Mouse (Mus musculus) liver, postnatal 0 days (tissue): Measurements from ENCODE around the gene Palld. TPM values are rescaled to one million over a fixed set of nuclear protein-coding genes. Genes with fewer than 3 reads are reported as not detected.

Source experiments
- ATAC-seq: fragments of 200-750 bp; cut with Nextera tagmentation; 2 replicates; pipeline ENCODE4 v1.8.0; 2017; ENCODE audit warnings: mild to moderate bottlenecking, moderate library complexity
- DNase-seq: peaks from one replicate; pipeline ENCODE4 v3.0.0-alpha.2; 2016
- H3K27ac ChIP-seq: fragments of 300-500 bp; sonication (generic); 2 replicates; pipeline ENCODE4 v1.5.1; 2014; ENCODE audit warnings: antibody characterized with exemption, moderate library complexity, mild to moderate bottlenecking, low read depth
- H3K27me3 ChIP-seq: fragments of 300-500 bp; sonication (generic); 2 replicates; pipeline ENCODE4 v1.6.1; 2014; ENCODE audit warnings: low read length, control low read depth, mixed read lengths; ENCODE audit not compliant: insufficient read depth
- H3K36me3 ChIP-seq: fragments of 300-500 bp; sonication (generic); replicated peaks from 2 replicates; pipeline ENCODE4 v1.6.1; 2014; ENCODE audit warnings: mild to moderate bottlenecking, control low read depth, low read length, moderate library complexity, mixed read lengths; ENCODE audit not compliant: insufficient read depth
- H3K4me1 ChIP-seq: fragments of 300-500 bp; sonication (generic); 2 replicates; pipeline ENCODE4 v1.6.1; 2014; ENCODE audit warnings: antibody characterized with exemption, mild to moderate bottlenecking, control low read depth; ENCODE audit not compliant: insufficient read depth
- H3K4me2 ChIP-seq: fragments of 300-500 bp; sonication (generic); 2 replicates; pipeline ENCODE4 v1.6.1; 2014; ENCODE audit warnings: low read depth, mild to moderate bottlenecking, low read length, moderate library complexity, mixed read lengths
- H3K4me3 ChIP-seq: fragments of 300-500 bp; sonication (generic); 2 replicates; pipeline ENCODE4 v1.5.1; 2014; ENCODE audit warnings: low read depth, low read length
- H3K9ac ChIP-seq: fragments of 300-500 bp; sonication (generic); replicated peaks from 2 replicates; pipeline ENCODE4 v1.6.1; 2014; ENCODE audit warnings: mild to moderate bottlenecking, moderate library complexity
- H3K9me3 ChIP-seq: fragments of 300-500 bp; sonication (generic); 2 replicates; pipeline ENCODE4 v1.6.1; 2016; ENCODE audit warnings: mild to moderate bottlenecking, control low read depth, low read length, mixed read lengths
- CTCF ChIP-seq: sonication (generic); IDR thresholded peaks from 2 replicates; pipeline ENCODE4 v1.5.1; 2016; ENCODE audit warnings: antibody characterized with exemption, low read depth
- EP300 ChIP-seq: IDR thresholded peaks from 2 replicates; pipeline ENCODE4 v1.6.1; 2016; ENCODE audit warnings: antibody characterized with exemption, low read depth, mild to moderate bottlenecking
- WGBS: fragments of 180-500 bp; shearing (Covaris S2); extraction: QIAGEN DNeasy Blood & Tissue Kit; methylation state at CpG from one replicate; pipeline ENCODE4 v1.1.7; 2014; ENCODE audit not compliant: insufficient replicate concordance; 5-methylcytosine and 5-hydroxymethylcytosine counted together
- polyA plus RNA-seq: library from polyadenylated mRNA; unstranded; fragments of >200 nt; fragmentation: Nextera tagmentation; extraction: Ambion mirVana; gene quantifications from 2 replicates; pipeline ENCODE4 v1.2.1, GENCODE M21; 2015

The Palld gene
- polyA plus RNA-seq, 1 experiment from 2014 or later: 11.7 TPM

DNA sequence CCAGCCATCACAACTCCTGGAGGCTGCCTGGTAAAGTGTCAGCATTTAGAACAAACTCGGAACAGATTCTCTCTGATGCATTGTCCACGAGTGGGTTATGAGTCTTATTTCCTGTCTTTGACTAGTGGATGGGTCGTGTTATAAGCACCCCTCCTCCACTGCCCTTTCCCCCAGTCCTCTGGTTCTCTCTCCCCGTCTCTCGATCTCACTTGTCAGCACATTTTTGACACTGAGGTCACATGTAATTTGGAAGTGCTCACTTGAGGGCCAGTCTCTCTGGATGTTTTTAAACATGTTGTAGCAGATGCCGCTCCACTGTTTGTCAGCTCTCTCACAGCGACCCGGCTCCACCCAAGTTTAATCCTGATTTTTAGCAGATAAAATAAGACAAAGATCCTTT is 237.5 kb downstream of the Palld start:
- ATAC-seq (no peak), DNase-seq (no peak)
- H3K27ac ChIP-seq: no peak overlapping the region
- TF ChIP-seq EP300 (no peak), CTCF (no peak)
- no peaks in the 10 kb centered on the region; the same call in 1 of the 2 replicates for H3K4me1 ChIP-seq
- no peak overlapping the region for H3K4me3 ChIP-seq
- 52% methylated on average over 8 of the region's 8 CpGs for WGBS
- no peak overlapping the region for H3K4me2 ChIP-seq
- H3K27me3 ChIP-seq: no peaks in the 10 kb centered on the region
- H3K36me3 ChIP-seq: no peaks in the 10 kb centered on the region
- no peaks in the 10 kb centered on the region for H3K9me3 ChIP-seq
- no peak overlapping the region for H3K9ac ChIP-seq

DNA sequence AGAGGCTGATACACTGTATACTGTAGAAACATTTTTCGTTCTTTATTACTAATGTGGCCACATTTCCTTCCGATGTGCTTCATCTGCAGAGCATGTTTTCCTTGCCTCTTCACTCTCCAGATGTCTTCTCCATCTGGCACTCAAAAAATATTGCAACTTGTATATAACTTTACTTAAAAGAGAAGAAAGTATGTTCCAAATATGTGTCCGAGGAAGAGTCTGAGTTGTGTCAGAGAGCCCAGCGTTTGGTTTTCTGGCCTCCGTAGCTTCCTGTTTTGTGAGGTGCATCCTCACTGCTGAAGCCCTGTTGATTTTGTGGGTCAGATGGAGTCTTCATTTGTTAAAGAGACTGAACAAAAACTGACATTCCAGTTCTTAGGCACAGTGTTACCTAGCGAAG is 238.3 kb downstream of the Palld start:
- no peaks in the 10 kb centered on the region for H3K9me3 ChIP-seq
- H3K4me3 ChIP-seq: no peak overlapping the region
- no peaks in the 10 kb centered on the region for H3K36me3 ChIP-seq
- WGBS: 70% methylated on average over 6 of the region's 6 CpGs
- ATAC-seq (no peak), DNase-seq (no peak)
- no peaks in the 10 kb centered on the region; the same call in 1 of the 2 replicates for H3K4me1 ChIP-seq
- TF ChIP-seq EP300: no peak
- no peak for TF ChIP-seq CTCF
- H3K27me3 ChIP-seq: no peaks in the 10 kb centered on the region
- no peak overlapping the region for H3K9ac ChIP-seq
- H3K27ac ChIP-seq: no peak overlapping the region
- H3K4me2 ChIP-seq: no peak overlapping the region

DNA sequence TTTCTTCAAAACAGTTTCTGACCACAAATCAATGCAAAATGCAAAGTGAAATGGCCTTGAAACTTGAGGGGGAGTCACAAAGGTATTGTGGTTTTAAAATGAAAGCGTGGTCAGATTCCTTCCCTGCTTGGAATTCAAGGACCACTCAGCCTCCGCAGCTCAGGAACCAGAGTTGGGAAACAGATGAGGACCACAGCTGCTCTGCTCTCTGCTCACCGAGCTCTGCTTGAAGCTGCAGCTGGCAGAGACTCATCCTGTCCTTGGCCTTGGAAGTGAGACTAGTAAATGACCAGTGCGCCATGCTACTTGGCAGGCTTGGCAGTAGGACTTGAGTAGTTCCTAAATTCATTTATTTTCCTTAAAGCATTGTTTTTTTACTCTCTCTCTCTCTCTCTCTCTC is 239.7 kb downstream of the Palld start:
- TF ChIP-seq EP300: no peak
- no peak for TF ChIP-seq CTCF
- Histone ChIP-seq H3K4me1 (no peaks in the 10 kb centered on the region; the same call in 1 of the 2 replicates), H3K36me3 (no peaks in the 10 kb centered on the region), H3K27me3 (no peaks in the 10 kb centered on the region), H3K4me3 (no peak overlapping the region), H3K9ac (no peak overlapping the region), H3K27ac (no peak overlapping the region), H3K9me3 (no peaks in the 10 kb centered on the region), H3K4me2 (no peak overlapping the region)
- WGBS: 74% methylated on average over 4 of the region's 4 CpGs
- DNase-seq (no peak), ATAC-seq (no peak)

- Histone ChIP-seq H3K9me3 (no peaks in the 10 kb centered on the region), H3K27me3 (no peaks in the 10 kb centered on the region), H3K9ac (no peak overlapping the region), H3K4me2 (no peak overlapping the region), H3K4me3 (no peak overlapping the region), H3K36me3 (no peaks in the 10 kb centered on the region), H3K27ac (no peak overlapping the region), H3K4me1 (no peaks in the 10 kb centered on the region; the same call in 1 of the 2 replicates)
- WGBS: 71% methylated on average over 5 of the region's 5 CpGs
- no peak for DNase-seq
- ATAC-seq: no peak
- TF ChIP-seq CTCF (no peak), EP300 (no peak)
Observed at GRCm38 (mm10) chr8:61661611-61662010, 240.9 kb downstream of the Palld start.

DNA sequence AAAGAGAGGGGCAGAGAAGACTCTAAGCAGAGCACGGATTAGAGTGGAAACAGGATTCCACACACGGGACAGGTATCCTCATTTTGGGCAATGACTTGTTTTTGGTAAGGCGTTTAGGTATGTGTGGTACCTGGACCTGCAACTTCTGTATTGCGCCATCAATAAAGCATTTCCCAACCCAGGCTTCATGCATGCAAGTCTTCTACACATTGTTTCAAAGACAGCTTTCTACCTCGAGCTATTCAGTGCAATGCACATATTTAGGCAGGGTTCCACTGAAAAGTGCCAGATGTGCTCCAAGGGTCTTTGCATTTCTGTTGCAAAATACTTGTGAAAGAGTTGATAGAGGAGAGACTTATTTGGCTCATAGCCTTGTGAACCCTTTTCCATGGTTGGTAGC is 241.5 kb downstream of the Palld start:
- WGBS: 68% methylated on average over 5 of the region's 5 CpGs
- DNase-seq: no peak

DNA sequence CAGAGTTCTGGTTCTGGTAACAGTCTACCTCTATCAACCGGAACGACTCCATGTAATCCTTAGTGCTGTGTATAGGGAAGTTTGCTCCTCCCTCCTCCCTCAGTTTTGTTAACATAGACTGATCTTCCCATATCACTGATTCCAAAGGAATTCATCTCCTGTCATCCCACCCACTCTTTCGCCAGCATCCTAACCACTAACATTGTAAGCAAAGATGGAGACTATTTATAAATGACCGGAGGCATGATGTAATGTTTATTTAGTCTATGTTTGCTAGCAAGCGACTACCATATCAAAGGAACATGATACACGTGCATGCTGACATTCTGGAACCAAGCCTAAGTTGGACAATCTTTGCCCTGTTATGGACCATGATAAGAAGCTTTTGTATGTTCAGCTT is 250.5 kb downstream of the Palld start:
- ATAC-seq (peak; percentile 51), DNase-seq (no peak)
- H3K4me2 ChIP-seq: no peak overlapping the region
- no peak overlapping the region for H3K9ac ChIP-seq
- no peaks in the 10 kb centered on the region for H3K27me3 ChIP-seq
- no peaks in the 10 kb centered on the region for H3K36me3 ChIP-seq
- no peaks in the 10 kb centered on the region; the same call in 1 of the 2 replicates for H3K4me1 ChIP-seq
- TF ChIP-seq CTCF (no peak), EP300 (no peak)
- WGBS: 61% methylated on average over 6 of the region's 6 CpGs
- no peak overlapping the region for H3K27ac ChIP-seq
- no peaks in the 10 kb centered on the region for H3K9me3 ChIP-seq
- H3K4me3 ChIP-seq: no peak overlapping the region

More for the DNA sequence above, 241.5 kb downstream of the Palld start:
- no peak overlapping the region for H3K9ac ChIP-seq
- H3K27ac ChIP-seq: no peak overlapping the region
- H3K9me3 ChIP-seq: no peaks in the 10 kb centered on the region
- no peak overlapping the region for H3K4me3 ChIP-seq
- no peaks in the 10 kb centered on the region; the same call in 1 of the 2 replicates for H3K4me1 ChIP-seq
- TF ChIP-seq EP300: no peak
- TF ChIP-seq CTCF: no peak
- H3K27me3 ChIP-seq: no peaks in the 10 kb centered on the region
- ATAC-seq: no peak
- H3K4me2 ChIP-seq: no peak overlapping the region
- no peaks in the 10 kb centered on the region for H3K36me3 ChIP-seq
